Mouse (Mus musculus) cerebellum, adult 9-11 months (tissue): ENCODE data around the gene Pea15a.
A peak's percentile ranks its signal among the peaks of the same experiment; 100 is the strongest.
"Not testable (repeated sequence)": the region's sequence is repeated elsewhere in the genome, so short reads cannot be mapped to it uniquely, and the experiment has no call there.

Experiments
- DNase-seq: peaks from one replicate; pipeline ENCODE4 v3.0.0; 2022

Gene Pea15a

GRCm38 (mm10) chr1:172206141-172206917, at the start of gene Pea15a:
Pea15a (minus strand) TSS chr1:172206804.
- peak; percentile 93 for DNase-seq

DNA sequence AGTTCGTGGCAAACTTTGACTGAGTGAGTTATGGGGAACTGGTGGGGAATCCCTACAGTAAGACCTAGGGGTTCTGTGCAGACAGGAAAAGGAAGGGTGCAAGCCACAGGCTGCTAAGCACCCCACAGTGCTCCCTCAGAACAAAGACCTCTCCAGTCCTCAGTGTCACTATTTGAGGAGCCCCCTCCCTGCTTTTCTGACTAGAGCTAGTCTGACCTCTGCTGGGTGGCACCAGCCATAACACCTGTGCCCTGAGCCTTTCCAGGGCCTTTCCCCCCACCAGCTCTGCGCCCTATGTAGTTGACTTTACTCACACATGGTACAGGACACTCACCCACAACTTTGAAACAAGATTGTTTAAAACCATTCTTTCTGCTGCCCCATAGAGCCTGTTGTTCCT, 41.1 kb upstream of the Pea15a start:
- DNase-seq = no peak

DNA sequence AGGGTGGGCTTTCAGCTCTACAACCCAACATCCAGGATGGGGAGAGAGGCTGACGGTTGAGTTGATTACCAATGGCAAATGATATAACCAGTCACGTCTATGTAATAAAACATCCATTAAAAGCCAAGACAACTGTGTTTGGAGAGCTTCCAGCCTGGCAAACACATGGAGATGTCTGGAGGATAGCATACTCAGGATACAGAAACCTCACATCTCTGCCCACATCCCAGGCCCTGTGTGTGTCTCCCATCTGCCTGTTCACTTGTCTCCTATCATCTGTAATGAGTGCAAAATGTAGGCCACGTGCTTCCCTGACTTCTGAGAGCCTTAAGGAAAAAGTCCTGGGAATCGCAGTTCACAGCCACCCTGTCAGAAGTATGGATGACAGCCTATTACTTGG, 40.6 kb upstream of the Pea15a start:
- DNase-seq = no peak

- DNase-seq = not testable (repeated sequence)
These were observed 38.0 kb upstream of the Pea15a start for GRCm38 (mm10) chr1:172244645-172245044.

- DNase-seq = peak; percentile 31
These were observed 37.1 kb upstream of the Pea15a start for GRCm38 (mm10) chr1:172243547-172244205.

DNA sequence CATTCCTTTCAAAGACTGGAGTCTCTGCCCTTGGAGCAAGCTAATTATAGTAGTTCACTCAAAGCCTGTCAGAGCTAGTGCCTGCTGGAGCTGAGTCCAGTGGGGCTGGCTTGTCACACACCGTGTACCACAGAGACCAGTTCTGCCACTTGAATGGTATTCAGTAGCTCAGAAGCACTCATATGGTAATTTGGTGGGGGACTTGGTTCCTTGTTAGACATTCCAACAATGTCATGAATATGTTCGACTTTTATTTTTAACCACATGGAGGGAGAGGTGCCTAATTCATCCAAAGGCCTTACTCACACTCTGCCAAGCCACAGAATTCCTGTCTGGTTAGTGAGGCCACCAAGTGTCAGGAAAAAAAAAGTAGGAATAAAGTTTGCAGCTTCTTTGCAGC, 35.8 kb upstream of the Pea15a start:
- DNase-seq = no peak

DNA sequence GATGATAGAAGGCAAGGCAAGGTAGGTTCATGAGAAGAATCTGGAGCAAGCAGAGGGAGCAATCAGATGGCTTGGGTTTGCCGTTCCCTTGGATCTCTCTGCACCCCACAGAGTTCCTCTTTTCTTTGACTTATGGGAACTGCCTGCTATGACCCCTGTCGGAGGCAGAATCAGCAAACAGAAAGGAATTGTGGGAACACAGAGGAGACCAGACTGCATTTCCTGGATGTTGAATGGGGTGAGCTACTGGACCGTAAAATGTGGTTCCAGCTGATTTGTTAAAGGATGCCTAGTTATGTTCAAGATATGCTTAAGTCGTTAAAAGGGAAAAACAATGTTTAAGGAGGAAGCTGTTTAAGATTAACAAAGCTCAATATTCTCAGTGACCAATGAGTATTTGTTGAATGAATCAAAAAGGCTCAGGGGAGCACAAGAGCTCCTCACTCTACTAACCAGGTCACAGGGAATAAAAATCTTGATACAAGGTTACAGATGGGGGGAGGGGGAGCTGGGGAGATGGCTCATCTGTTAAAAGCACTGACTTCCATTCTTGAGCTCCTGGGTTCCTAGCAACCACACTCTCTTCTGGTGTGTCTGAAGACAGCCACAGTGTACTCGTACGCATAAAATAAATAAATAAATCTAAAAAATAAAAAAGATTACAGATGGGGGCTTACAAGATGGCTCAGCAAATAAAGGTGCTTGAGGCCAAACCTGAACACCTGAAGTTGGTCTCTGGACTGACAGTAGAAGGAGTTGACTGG, 34.5 kb upstream of the Pea15a start:
- DNase-seq = no peak

DNA sequence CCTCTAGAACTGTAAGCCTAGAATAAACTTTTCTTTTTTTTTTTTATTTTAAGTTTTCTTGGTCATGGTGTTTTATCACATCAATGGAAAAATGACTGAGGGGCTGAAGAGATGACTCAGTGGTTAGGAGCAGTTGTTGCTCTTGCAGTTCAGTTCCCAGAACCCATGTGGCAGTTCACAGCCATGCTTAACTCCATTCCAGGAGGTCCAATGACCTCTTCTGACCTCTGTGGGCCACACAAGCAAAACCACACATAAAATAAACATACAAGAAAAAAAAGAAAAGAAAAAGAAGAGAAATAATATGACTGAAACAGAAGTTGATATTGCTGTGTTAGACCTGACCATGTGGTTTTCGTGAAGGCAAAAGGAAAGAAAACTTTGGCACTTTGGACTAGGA, 22.6 kb upstream of the Pea15a start:
- DNase-seq = no peak

DNA sequence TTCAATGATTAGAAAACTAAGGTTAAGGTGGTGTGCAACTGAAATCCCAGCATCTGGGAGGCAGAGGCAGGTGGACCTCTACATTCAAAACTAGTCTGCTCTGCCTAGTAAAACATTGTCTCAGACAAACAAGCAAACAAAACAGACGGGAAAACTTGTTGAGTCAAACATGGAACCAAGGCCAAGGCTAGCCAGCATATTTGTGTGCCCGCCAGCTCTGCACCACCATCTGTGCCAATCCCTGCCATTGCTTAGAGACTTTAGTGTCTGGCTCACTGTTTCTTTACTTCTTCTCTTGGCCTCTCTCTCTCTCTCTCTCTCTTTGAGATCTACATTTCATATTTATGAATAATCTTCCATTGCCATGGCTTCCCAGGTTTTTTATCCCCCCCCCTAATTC, 21.6 kb upstream of the Pea15a start:
- DNase-seq = peak; percentile 50

- no peak for DNase-seq
These were observed 14.9 kb upstream of the Pea15a start for GRCm38 (mm10) chr1:172221297-172222063.

- peak; percentile 30 for DNase-seq
These were observed 13.8 kb upstream of the Pea15a start for GRCm38 (mm10) chr1:172220414-172220813.

GRCm38 (mm10) chr1:172219451-172220406, 13.1 kb upstream of the Pea15a start, which contains the start of gene Casq1:
Casq1 (minus strand) TSS chr1:172219868.
- DNase-seq = no peak

DNA sequence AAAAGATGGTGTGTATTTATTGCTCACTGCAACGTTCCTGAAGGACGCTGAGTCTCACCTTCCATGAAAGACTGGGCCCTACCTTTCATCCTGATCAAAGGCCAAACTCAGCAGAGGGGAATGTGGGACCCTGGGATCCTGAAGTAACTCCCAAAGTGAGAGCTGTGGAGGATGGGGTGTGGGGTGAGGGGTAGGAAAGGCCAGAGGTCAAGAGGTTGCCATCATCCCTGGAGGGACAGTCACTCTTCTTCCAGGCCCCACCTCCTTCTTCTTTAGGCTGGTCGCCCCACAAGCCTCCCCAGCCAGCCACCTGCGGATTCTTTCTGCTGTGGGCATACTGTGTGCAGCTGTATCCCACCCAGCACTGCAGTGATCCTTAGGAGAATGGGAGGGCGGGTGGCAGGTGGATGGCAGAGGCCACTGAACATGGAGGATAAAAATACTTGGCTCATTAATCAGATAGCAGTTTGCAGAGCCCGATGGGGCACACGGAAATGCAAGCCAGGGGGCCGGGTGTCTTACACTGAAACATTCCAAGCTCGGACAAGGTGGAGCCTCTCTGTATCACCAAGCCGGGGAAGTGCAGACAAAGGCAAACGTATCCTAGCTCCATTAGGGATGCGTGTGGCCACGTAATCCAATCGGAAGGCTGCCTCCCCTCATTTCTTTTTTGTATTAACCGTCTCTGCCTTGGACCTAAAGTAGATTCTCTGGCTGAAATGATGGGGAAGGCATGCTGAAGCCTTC, 11.7 kb upstream of the Pea15a start:
- DNase-seq = peak; percentile 34

DNA sequence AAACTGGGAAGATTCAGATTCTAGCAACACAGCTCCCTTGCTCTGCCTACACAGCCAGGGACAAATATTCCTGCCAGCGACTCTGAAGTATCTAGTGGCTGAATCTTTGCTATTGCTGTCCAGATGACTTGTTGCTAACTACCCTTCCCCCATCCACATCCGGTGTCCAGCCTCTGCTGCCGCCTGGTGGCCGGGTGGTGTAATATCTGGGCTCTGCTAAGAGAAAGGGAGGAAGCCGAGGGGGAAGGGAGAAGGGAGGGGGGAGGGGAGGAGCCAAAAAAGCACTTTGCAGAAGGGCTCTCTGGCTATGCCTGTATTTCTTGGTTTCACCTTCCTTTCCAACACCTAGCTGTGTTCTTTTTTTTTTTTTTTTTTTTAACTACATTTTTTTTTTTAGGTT, 10.5 kb upstream of the Pea15a start:
- peak; percentile 91 for DNase-seq

GRCm38 (mm10) chr1:172214748-172215147, 8.1 kb upstream of the Pea15a start:
- DNase-seq = peak; percentile 8

DNA sequence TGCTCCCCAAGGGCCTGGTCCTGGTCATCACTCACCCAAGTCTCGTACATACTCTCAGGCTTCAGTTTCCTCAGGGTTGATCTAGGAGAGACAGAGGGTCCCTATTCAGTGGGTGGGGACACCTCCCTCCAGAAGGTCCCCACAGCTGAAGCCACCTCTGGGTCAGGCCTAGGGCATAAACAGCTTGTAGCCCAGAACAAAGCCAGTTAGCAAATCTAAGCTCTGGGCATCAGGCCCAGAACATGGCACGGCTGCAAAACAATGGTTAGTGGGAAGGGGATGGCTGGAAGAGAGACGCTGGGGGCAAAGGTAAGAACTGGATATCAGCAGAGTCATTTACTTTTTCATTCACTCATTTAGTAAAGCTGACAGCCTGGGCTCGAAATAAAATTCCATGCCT, 7.2 kb upstream of the Pea15a start:
- DNase-seq = peak; percentile 8

DNA sequence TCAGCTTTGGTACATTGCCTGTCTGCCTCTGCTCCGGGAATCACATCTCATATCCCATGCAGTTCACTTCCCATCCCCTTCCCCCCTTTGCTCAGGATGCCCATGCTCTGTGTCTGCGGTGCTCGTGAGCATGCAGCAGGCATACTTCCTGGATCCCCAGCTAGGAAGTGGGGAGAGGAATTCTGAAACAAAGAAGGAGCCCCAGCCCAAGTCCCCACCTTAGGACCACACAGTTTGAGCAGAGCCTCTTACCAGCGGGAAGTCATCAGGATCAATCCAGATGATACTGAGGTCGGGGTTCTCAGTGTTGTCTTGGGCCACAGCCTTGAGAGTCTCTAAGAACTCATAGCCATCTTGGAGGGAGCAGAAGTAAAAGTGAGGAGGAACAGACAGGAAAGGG, 6.2 kb upstream of the Pea15a start:
- DNase-seq = no peak

- peak; percentile 80 for DNase-seq
These were observed 544 bp upstream of the Pea15a start for GRCm38 (mm10) chr1:172207111-172207584.

- peak; percentile 72 for DNase-seq
These were observed 890 bp downstream of the Pea15a start for GRCm38 (mm10) chr1:172205741-172206087.

DNA sequence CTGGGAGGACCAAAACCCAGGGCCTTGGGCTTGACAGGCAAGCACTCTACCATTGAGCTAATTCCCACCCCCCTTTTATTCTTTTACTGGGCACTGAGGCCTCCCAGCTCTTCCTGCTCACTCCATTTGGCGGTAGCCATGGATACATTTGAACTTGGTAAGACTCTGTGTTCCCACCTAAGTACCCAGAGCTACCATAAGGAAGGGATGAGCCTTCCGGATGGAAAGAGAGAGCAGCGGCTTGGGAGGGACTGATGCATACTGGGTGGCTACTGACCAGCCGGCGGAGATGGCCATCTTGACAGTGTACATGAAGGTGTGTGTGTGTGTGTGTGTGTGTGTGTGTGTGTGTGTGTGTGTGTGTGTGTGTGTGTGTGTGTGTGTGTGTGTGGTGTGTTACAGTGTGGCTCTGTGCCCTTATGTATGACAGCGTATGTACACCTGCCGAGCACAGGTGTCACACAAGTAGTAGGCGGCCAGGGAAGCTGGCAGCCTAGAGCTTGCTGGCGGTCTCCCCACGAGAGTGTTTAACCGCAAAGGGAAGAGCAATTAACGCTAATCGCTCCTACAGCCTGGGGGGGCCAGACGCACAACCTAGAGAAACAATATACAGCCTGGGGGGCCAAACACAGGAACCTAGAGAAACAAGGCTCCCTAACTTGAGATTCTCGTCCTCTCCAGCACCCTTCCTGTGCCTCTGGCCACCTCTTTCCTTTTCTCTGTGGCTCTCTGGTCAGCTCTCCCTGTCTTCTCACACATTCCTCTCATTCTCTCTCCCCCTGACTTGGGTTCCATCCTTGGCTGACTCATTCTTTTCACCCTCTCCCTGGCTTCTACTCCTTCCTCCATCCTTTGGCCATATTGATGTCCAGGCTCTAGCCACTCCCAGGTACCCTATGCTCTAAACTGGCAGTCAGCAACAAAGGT, 1.5 kb downstream of the Pea15a start:
- DNase-seq = peak; percentile 81
